ENCODE assay signal across 8 mouse cellular contexts in genomic region chr19:18712866-18713300, GRCm38 (mm10). TPM values are rescaled to one million over a fixed set of nuclear protein-coding genes. Genes with fewer than 3 reads are reported as not detected.
DNase-seq lines count a peak whose midpoint lies in the region; ATAC-seq and TF ChIP-seq lines count a peak whose summit lies in the region.

TSS of gene D030056L22Rik (plus strand) at chr19:18713193.

- H3K4me3 ChIP-seq in E14TG2a.4 (replicated peaks; ENCODE audit: low read length): peak within 1 kb of the TSS; percentile 99
- peak within 1 kb of the TSS; percentile 75 for H3K4me3 ChIP-seq in forebrain, embryonic 12.5 days (replicated peaks)
- peak within 1 kb of the TSS; percentile 93 for H3K4me3 ChIP-seq in liver, postnatal 0 days (ENCODE audit: low read depth, low read length)
- H3K4me3 ChIP-seq in neural tube, embryonic 14.5 days (ENCODE audit: low read depth, low read length): peak within 1 kb of the TSS; percentile 75

- H3K9ac ChIP-seq in forebrain, embryonic 12.5 days: peak within 1 kb of the TSS; percentile 89
- H3K9ac ChIP-seq in liver, postnatal 0 days (replicated peaks): peak within 1 kb of the TSS; percentile 94
- H3K9ac ChIP-seq in neural tube, embryonic 14.5 days (replicated peaks; ENCODE audit: low read depth, low read length): peak within 1 kb of the TSS; percentile 78

- WGBS in forebrain, embryonic 12.5 days: under 1% methylated on average over 44 of the region's 49 CpGs
- under 1% methylated on average over 49 of the region's 49 CpGs for WGBS in large intestine, adult 2 months
- under 1% methylated on average over 48 of the region's 49 CpGs for WGBS in liver, postnatal 0 days (ENCODE audit: insufficient replicate concordance)
- 0% methylated on average over 31 of the region's 49 CpGs for WGBS in neural tube, embryonic 14.5 days

- H3K27ac ChIP-seq in forebrain, embryonic 12.5 days: peak within 1 kb of the TSS; percentile 95
- H3K27ac ChIP-seq in liver, postnatal 0 days (ENCODE audit: low read depth): peak within 1 kb of the TSS; percentile 96
- H3K27ac ChIP-seq in neural tube, embryonic 14.5 days (ENCODE audit: low read depth, low read length): peak within 1 kb of the TSS; percentile 90

- H3K36me3 ChIP-seq in E14TG2a.4 (ENCODE audit: insufficient read depth, low read length): peaks cover 29% of the 10 kb centered on the region
- peaks cover 2% of the 10 kb centered on the region; the same call in 1 of the 2 replicates for H3K36me3 ChIP-seq in forebrain, embryonic 12.5 days (replicated peaks)
- peaks cover 4% of the 10 kb centered on the region; the same call in 1 of the 2 replicates for H3K36me3 ChIP-seq in liver, postnatal 0 days (replicated peaks; ENCODE audit: insufficient read depth, low read length)
- no peaks in the 10 kb centered on the region for H3K36me3 ChIP-seq in neural tube, embryonic 14.5 days (ENCODE audit: control insufficient read depth, insufficient read depth, low read length)

- peak; percentile 99 for ATAC-seq in forebrain, embryonic 12.5 days (ENCODE audit: low FRiP score)
- ATAC-seq in liver, postnatal 0 days: peak; percentile 98
- ATAC-seq in neural tube, embryonic 14.5 days (ENCODE audit: low read depth): peak; percentile 99

- peaks cover 64% of the 10 kb centered on the region for H3K4me1 ChIP-seq in E14TG2a.4 (replicated peaks; ENCODE audit: low read depth, low read length)
- H3K4me1 ChIP-seq in forebrain, embryonic 12.5 days: peaks cover 22% of the 10 kb centered on the region
- H3K4me1 ChIP-seq in liver, postnatal 0 days (ENCODE audit: insufficient read depth): peaks cover 12% of the 10 kb centered on the region
- H3K4me1 ChIP-seq in neural tube, embryonic 14.5 days (ENCODE audit: control insufficient read depth, insufficient read depth, low read length): peaks cover 10% of the 10 kb centered on the region; the same call in 1 of the 2 replicates

- no peaks in the 10 kb centered on the region for H3K9me3 ChIP-seq in E14TG2a.4 (ENCODE audit: low read length)
- no peaks in the 10 kb centered on the region for H3K9me3 ChIP-seq in forebrain, embryonic 12.5 days
- H3K9me3 ChIP-seq in liver, postnatal 0 days (ENCODE audit: low read length): no peaks in the 10 kb centered on the region
- no peaks in the 10 kb centered on the region for H3K9me3 ChIP-seq in neural tube, embryonic 14.5 days (ENCODE audit: control insufficient read depth, low read length)

- peak; percentile 98 for DNase-seq in c-Kit-positive CD71-positive TER-119-positive erythroid progenitor cells, embryonic 14.5 days (ENCODE audit: low spot score)
- DNase-seq in heart, postnatal 10 days: peak; percentile 98 to 99
- DNase-seq in large intestine, adult 2 months (ENCODE audit: low read depth, low spot score): peak; percentile 89
- peak; percentile 100 for DNase-seq in liver, postnatal 0 days
- peak; percentile 99 for DNase-seq in testis, postnatal 10 days (ENCODE audit: low spot score)

- H3K27me3 ChIP-seq in E14TG2a.4 (ENCODE audit: insufficient read depth, low read length): no peaks in the 10 kb centered on the region
- H3K27me3 ChIP-seq in forebrain, embryonic 12.5 days: no peaks in the 10 kb centered on the region
- no peaks in the 10 kb centered on the region for H3K27me3 ChIP-seq in liver, postnatal 0 days (ENCODE audit: insufficient read depth, low read length)
- H3K27me3 ChIP-seq in neural tube, embryonic 14.5 days (ENCODE audit: control insufficient read depth, insufficient read depth, low read length): no peaks in the 10 kb centered on the region

- intact Hi-C loops in heart, postnatal 10 days (cut with DNase I): loop anchor here (5.0 kb wide), 2 partner anchors 41 to 81 kb away; partner anchors contain the start of genes Carnmt1, Nmrk1 and Ostf1

- TF ChIP-seq CTCF in E14TG2a.4 (conservative IDR thresholded peaks at IDR 0.05; ENCODE audit: low read length): peak; percentile 29
- peak; percentile 92 for TF ChIP-seq CTCF in liver, postnatal 0 days (IDR thresholded peaks at IDR 0.05; ENCODE audit: low read depth)

- TF ChIP-seq EP300 in liver, postnatal 0 days (IDR thresholded peaks at IDR 0.05; ENCODE audit: low read depth): peak; percentile 50; the same call in 1 of the 2 replicates

- H3K4me2 ChIP-seq in forebrain, embryonic 12.5 days: peak within 1 kb of the TSS; percentile 67
- H3K4me2 ChIP-seq in liver, postnatal 0 days (ENCODE audit: low read depth, low read length): peak within 1 kb of the TSS; percentile 88
- peak within 1 kb of the TSS; percentile 95 for H3K4me2 ChIP-seq in neural tube, embryonic 14.5 days (ENCODE audit: low read depth, low read length)

RNA-seq across cellular contexts. Expression of gene D030056L22Rik, which starts in this region (rescaled TPM):
- 84.1 and 88.7 TPM in 2 replicates for polyA plus RNA-seq in forebrain, embryonic 12.5 days (2016; fragmentation: Nextera tagmentation; extraction: Ambion mirVana)
- 10 to 100 TPM in 1 of 2 experiments, 1 to 10 TPM in 1; 9.1 to 13.5 TPM for total RNA-seq in heart, postnatal 10 days (2021)
- polyA plus RNA-seq in large intestine, adult 2 months (2012; rRNA removed): 5.7 and 6.0 TPM in 2 replicates
- polyA plus RNA-seq in liver, postnatal 0 days (2015; fragmentation: Nextera tagmentation; extraction: Ambion mirVana): 18.2 and 19.5 TPM in 2 replicates
- polyA plus RNA-seq in neural tube, embryonic 14.5 days (2014; fragmentation: Nextera tagmentation; extraction: Ambion mirVana): 63.3 and 66.7 TPM in 2 replicates

Comparison
In these comparisons a context has a peak if more than half of its experiments do, and no peak if none do; other contexts are left out.
1. Peak in every context shown above with its lines: DNase-seq, ATAC-seq, H3K4me3 ChIP-seq and H3K27ac ChIP-seq.